Mouse (Mus musculus) liver (tissue): ENCODE results near the gene Fam168b.

Experiments
- DNase-seq: peaks from one replicate; pipeline ENCODE4 v3.0.0-alpha.2; 2020; ENCODE audit warnings: mixed read lengths

The Fam168b gene

DNA sequence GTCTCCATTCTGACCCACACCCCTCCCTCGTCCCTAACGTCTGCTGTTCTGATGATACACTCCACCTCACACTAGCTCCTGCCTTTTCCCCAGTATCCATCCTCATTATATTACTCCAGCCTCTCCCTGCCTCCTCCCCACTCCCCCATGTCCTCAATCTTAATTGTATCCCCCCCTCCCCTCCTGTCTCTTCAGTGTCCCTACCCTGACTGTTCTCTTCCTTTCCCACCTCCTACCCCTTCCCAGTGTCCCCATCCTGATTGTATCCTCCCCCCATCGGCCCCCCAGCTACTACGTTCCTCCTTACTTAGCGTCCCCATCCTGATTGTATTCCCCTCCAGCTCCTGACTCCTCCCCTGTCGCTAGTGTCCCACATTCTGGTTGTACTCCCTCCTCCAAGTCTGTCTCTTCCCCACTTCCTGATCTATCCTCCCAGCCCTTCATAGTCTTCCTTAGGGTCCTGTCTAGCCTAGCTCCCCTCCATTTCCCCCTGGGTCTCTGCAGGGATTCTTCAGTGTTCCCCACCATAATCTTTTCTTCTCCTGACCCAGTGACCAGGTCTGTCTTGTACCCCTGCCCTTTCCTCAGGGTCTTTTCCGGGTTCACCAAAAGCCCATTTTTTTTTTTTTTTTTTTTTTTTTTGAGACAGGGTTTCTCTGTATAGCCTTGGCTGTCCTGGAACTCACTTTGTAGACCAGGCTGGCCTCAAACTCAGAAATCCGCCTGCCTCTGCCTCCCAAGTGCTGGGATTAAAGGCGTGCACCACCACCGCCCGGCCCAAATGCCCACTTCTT is 7.7 kb upstream of the Fam168b start:
- DNase-seq, result no peak

DNA sequence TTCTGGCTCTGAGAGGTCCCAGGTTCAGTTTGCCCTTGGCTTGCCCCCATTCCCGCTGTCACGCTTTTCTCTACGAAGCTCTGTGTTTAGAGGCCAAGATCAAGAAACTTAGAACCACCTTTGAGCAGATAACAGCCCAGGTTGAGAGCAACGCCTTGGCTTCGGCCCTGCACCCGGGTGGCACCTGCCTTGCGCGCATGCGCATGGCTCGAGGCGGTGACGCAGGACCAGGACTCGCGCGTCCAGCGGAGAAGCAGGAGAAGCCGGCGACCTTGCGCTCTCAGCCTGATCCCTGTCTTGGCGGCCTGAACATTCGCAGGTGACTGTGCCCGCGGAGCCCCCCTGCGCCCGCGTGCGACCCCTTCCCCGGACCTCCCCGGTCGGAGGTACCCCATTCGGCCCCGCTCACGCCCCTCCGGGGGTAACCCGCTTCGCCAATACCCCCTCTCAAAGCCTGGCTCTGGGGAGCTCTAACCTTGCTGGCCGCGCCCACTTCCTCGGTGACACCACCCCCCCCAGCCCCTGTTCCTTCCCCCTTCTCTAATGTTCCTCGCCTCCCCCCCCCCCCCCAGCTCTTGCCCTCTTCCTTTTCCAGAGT is 7.0 kb upstream of the Fam168b start, which contains the start of gene Plekhb2:
Gene Plekhb2 (plus strand): TSS at position 232 of the 598 bp plus-strand sequence.
- peak; percentile 91 for DNase-seq

- DNase-seq, result no peak
These were observed 4.2 kb upstream of the Fam168b start for GRCm38 (mm10) chr1:34847070-34847469.

DNA sequence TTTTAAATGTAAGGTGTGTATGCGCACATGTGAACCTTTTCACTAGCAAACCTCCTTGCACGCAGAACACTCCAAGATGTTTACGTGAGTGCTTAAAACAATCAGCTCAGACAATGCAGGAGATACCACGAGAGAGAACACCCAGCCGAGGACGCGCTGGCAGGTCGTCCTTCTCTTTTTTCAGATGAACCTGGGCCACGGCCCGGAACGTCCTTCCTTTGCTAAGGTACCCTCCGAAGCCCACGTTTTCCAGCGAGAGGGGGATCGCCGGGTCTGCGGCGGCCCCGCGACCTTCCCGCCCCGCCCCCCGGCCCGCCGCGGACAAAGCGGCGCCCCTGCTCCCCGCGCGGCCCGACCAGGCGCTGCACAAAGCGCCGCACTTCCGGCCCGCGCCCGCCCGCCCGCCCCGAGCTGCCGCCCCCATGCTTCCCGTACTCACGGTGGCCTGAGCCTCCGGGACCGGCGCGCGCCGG is 440 bp downstream of the Fam168b start:
- peak; percentile 75 for DNase-seq

GRCm38 (mm10) chr1:34841709-34842388 is 1.0 kb downstream of the Fam168b start:
- no peak for DNase-seq

DNA sequence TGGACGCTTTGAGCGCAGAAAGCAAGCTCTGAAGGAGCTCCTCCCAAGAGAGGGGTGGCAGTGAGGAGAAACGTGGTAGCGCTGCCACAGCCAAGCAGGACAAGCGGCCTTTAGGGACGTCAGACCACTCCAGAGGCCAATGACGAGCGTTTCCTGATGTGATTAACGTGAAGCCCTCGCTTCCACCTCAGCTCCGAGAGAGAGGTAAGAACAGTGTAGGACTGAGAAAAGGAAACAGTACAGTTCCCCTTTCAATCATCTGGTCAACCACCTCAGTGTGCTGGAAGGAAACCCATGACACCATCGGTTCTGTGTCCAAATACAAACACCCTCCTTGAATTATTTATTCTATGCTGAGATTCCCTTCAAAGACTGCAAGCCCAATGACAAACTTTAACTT is 3.6 kb downstream of the Fam168b start:
- no peak for DNase-seq

DNA sequence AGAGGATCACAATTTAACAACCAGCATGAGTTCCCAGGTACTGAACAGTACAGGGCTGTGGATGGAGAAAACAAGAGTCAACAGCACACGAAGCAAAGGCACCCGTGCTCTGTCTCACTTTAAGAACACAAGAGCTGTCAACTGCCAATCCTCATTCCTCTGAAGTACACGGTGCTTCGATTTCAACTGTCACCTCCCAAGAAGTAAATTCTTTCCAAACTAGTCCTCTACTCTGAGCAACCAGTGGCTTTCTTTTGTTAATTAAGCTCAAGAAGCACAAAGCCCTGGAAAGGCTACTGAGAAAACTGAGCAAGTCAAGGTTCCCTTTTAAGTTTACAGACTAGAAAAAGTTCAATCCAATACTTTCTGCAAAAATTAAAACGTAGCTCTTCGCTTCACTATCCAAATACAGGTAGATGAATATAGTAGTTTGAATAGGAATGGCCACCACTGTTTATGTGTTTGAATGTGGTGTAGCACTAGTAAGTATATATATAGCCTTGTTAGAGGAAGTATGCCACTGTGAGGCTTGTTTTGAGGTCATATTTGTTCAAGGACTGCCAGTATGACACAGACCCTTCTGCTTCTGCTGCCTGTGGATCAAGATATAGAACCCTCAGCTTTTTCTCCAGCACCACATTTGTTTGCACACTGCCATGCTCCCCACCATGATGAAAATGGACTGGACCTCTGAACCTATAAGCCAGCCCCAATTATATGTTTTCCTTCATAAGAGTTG is 4.7 kb downstream of the Fam168b start:
- no peak for DNase-seq

DNA sequence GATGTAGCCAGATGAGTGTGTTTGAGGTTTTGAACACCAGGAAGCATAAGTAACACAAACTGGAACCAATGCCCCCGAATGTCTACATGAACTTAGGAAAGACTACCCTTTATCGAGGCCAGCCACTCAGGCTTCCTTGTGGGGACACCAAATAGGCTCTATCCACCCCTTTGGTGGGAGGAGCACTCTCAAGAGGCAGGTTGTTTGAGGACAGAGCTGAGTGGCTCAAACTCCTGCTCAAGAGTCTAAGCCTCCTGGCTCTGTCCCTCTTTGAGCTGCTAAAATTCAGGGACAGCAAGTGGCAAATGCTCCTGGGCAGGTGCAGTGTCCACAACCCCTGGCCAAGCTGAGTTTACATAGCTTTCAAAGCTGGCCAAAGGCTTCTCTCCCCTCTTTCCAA is 8.0 kb downstream of the Fam168b start:
- no peak for DNase-seq

GRCm38 (mm10) chr1:34831381-34831780 is 11.5 kb downstream of the Fam168b start:
- no peak for DNase-seq

DNA sequence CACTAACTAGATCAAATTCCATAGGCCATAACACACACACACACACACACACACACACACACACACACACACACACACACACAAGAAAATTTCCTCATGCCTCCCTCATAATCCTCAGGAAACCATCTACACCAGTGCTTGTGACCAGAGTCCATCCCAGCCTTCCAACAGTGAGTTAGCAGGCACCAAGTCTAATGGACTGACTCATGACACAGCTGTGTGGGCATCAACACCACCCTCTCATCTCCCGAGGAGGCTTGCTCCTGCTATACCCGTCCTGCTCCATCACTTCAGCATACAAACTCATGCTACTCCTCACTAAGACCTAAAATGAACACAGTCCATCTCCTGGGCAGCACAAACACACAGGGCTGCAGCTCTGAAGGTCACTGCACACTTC is 11.9 kb downstream of the Fam168b start:
- no peak for DNase-seq

DNA sequence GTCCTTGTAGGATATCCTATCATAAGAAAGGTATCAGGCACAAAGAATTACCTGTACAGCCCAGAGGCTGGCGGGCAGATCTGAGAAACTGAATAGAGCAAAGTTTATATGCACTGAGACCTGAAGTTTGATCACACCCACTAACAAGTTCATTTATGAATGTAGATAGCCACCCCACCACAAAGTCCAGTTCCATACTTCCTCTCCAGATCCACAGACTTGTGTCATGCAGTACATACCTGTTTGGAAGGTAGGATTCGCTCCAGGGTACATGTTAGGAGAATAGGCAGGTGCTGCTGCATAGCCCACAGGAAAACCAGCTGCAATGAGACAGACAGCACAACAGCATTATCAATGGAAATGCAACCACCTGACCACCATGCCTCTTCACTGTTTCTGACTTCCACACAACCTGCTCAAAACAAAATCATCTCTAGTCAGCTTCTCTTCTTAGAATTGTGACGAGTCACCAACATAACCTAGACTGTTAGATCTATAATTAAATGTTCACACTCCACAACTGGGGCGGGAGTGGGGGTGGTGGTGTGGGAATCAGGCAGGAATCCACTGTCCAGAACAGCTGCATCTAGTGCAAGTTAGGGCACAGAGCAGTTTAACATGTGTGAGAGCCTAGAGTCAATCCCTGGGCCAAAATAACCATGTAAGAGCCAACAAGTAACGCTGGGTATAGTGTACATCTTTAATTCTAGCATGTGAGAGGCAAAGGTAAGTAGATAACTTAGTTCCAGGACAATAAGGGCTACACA is 14.2 kb downstream of the Fam168b start:
- DNase-seq, result no peak

DNA sequence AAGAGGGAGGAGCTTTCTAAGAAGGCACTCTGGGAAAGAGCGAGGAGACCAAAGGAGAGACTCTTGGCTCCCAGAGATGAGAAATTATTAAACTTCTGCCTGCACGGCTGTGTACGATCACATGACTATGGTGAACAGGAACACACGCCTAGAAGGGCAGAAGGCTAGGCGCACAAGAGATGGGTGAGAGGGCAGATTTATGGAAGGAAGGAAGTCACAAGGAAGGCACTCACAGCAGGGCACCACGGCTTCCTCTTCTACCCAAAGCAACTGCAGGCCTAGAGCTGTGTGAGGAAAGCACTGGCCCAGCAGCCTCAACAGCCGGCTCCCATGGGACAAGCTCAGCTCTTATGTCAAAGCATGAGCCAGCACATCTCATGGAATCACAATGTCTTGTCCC is 15.0 kb downstream of the Fam168b start:
- no peak for DNase-seq

DNA sequence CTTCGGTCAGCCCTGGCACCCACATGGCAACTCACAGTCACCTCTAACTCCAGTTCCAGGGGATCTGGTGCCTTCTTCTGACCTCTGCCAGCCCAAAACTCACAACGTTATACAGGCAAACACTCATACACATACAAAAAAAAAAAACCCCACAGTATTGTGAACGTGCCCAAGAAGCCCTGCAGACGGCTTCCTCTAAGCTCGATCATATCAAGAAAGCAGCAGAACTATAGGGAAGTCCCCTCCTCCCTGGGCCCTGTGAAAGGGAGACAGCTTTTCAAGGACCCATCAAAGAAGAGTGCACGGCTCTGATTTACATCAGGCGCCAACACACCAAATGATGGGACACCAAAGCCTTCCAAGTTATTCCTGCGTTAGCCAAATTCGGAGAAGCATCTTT is 17.0 kb downstream of the Fam168b start:
- DNase-seq, result no peak

- DNase-seq, result no peak
These were observed 18.7 kb downstream of the Fam168b start for GRCm38 (mm10) chr1:34824208-34824607.

GRCm38 (mm10) chr1:34823353-34823752 is 19.5 kb downstream of the Fam168b start:
- no peak for DNase-seq

DNA sequence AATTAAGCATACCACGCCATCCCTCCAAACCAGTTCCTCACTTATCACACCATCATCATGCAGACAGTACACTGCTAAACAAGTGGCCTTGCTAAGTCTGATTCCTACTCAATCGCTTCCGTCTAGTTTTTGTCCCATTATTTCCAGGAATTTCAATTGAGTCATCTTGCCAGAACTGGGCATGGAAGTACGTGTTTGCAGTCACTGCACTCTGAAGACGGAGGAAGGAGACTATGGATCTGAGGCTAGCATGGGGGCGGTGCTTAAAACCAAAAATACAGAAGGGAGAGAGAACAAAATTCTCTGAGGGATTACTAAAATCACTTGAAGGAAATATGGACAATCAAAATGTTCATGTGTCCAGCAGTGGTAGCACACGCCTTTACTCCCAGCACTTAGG is 20.1 kb downstream of the Fam168b start:
- no peak for DNase-seq

GRCm38 (mm10) chr1:34822003-34822402 is 20.9 kb downstream of the Fam168b start:
- no peak for DNase-seq

- DNase-seq, result no peak
These were observed 21.5 kb downstream of the Fam168b start for GRCm38 (mm10) chr1:34821411-34821810.

- no peak for DNase-seq
These were observed 23.5 kb downstream of the Fam168b start for GRCm38 (mm10) chr1:34819225-34819910.

DNA sequence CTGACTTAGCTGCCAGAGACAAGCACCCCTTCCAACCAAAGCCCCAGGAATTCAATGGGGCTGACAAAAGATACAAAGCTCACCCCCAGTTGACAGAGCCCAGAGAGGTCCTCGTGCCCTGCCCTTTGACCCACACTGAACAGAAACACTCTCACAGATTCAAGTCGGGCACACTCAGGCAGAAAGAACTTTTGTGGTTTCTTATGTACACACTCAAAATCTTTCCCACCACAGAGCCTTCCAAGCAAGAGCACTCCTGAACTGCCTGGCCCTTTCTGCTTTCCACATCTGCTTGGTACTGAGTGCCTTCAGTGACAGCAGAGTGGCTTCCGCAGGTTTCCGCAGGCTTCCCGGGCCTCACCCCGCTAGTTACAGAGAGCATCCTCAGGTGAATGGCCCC is 27.0 kb downstream of the Fam168b start:
- no peak for DNase-seq

- DNase-seq, result no peak
These were observed 30.2 kb downstream of the Fam168b start for GRCm38 (mm10) chr1:34812407-34813247.
